Mouse (Mus musculus): Measurements from ENCODE around the gene Card11.

Gene Card11

DNA sequence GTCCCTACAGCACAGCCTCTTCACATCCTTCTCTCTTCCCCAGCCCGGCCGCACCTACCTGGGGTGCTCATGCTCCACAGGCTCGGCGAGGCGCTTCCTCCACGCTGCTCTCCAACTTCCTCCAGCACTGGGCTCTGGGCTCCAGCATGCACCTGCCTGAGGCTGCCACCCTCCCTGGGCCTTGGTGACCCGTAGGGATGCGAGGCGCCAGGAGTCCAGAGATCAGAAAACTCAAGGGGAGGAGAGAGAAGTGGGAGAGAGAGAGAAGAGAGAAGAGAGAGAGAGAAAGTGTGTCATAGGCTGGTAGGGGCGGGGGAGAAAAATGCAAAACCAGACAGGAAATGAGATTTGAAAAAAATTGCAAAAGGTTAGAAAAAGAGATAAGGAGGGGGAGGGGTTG lies at the start of gene Card11:
TSS of gene Card11 (minus strand) at position 234 of the 400 bp plus-strand sequence.
- peak; percentile 81 for DNase-seq

DNA sequence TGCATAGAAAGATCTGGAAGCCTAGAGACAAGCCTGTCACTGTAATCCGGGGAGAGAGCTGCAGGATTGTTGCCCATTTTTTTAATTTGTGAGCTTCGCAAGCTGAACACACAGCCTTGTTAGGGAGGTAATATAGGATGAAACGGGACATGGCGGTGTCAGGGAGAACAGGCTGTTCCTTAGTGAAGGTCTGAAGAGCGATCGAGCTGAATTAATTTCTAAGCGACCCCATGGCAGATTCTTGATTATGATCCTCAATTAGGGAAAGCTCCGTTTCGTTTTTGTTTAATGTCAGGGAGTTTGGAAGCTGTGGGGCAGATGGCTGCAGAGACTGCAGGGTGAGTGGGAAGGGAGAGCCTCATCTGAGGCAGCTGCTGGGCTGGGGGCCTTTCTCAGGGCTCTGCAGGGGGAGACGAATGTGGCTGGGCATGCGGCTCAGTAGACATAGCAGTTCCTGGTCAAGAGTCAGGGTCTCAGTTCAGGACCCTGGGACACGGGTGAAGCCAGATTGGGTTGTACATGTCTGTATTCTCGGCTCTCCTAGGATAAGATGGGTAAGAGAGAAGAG lies 47.4 kb upstream of the Card11 start:
- DNase-seq: no peak

DNA sequence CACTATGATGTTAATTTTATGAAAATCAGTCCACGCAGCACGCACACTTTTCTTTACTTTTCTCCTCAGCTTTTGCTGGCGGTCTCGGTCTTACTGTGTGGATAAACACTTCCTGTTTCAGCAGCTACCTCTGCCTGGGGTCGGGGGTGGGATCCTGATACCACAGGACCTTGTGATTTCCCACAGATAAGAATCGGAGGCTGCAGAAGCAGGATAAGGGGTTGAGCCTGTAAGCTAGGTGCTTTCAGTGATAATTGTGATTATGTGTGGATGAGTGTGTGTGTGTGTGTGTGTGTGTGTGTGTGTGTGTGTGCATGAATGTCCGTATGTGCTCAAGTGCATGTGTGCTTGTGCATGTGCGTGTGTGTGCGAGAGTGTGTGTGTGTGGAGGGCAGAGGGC lies 44.6 kb upstream of the Card11 start:
- peak; percentile 31 for DNase-seq

DNA sequence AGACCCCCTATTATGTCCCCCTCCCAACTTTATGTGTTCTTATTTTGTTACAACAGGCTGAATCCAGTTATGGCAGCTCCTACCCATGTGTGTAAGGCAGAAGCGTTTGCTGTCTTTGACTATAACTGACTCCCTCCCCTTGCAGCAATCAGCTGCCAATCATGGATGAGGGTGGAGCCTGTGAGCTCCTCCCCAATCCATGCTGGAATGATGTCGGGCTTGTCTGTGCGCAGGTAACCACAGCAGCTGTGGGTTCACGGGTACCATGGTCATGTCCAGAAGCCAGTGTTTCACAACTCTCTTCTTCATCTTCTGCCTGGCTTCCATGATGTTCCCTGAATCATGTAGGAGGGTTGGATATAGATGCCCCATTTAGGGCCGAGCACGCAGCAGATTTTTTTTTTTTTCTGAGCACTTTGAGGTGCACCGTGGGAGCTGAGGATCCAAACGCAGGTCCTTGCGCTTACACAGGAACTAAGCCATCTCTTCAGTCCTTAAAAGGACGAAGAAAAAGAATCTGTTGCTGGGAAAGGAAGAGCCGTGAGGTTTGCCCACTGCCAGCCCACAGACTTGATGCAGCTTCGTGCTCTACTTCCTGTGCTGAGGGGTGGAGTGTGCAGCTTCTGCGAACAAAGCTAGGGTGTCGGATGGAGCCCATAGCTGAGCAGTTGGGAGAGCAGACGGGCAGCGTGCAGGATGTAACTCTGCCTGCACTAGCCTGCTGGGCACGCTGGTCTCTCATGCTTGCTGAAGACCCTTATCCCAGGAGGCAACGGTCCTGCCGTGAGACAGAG lies 43.5 kb upstream of the Card11 start:
- peak; percentile 78 for DNase-seq

DNA sequence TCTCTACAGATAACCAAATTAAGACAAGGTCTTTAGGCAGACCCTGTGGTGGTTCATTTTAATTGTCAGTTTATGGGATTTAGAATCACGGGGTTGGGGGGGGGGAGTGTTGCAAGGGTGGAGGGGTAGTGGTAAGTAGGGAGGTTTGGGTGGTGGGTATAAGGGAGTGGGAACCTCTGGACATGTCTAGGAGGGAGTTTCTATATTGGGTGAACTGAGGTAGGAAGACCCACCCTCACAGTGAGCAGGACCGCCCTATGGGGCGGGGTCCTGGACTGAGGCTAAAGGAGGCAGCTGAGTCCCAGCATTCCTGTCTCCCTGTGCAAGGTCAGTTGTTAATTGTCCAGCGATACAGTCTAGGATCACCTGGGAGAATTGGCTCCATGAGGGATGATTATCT lies 42.0 kb upstream of the Card11 start:
- no peak for DNase-seq

DNA sequence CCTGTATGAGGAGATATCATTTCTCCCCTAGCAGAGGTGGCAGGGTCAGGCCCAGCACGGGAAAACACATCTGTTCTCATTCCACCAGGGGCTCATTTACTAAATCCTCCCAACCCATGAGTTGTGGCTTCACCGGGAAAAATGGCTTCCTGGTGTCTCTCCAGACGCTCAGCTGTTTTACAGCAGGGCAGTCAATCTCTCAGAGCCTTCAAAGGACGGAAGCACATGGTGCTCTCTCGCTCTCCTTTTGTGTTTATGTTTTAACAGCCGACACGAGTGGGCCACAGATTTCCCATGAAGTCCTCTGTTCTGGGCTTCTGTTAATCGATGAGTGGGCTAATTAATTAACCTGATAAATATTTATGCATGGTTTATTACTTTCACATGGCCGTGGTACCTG lies 40.5 kb upstream of the Card11 start:
- no peak for DNase-seq

DNA sequence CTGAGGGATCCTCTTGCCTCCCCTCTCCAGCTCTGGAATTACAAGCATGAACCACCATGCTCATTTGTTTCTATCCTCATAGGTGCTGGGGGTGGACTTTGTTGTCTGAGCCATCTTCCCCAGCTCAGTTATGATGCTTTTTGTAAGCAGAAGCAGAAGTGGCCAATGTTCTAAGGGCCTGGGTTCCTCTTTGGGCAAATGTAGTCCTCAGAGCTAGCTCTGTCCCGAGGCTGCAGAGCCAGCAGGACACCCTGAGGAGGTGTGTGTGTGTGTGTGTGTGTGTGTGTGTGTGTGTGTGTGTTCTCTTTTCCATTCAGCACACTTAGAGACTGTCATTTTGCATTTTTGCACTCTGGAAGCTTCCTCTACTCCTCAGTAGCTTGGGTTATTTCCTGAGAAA lies 38.0 kb upstream of the Card11 start:
- DNase-seq: no peak

DNA sequence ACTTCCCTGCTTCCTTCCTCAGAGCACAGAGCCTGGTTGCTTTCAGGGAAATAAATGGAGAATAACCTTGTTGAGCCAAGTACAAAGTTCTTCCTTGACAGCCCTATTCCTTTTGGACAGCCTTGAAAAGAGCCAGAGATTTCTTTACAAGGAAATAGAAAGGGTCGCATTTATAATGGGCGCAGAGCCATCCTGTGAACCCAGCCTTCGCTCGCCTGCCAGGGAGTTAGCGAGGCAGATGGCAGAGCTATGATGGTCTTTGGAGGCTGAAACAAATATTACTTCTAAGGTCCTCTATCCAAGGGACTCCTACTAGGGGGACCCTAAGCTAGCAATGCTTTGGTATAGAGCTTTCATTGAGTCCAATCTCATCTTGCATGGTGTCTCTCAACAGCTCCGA lies 35.0 kb upstream of the Card11 start:
- no peak for DNase-seq

DNA sequence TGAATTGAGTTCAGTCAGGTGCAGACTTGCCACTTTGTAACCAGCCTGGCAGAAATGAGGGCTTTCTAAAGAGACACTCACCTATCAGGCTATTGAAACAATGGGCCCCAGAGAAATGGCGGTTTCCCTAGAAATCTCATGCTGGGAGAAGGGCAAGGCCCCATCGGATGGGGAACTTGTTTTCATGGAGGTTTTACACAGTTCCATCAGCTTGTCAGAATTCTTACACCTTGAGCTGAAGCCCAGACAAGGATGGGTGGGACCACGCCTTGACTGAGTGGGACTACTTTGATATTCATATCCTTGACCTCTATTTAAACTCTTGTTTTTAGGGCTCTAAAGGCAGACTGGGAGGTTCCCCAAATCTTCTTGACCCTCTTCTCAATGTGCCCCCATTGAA lies 33.9 kb upstream of the Card11 start:
- no peak for DNase-seq

DNA sequence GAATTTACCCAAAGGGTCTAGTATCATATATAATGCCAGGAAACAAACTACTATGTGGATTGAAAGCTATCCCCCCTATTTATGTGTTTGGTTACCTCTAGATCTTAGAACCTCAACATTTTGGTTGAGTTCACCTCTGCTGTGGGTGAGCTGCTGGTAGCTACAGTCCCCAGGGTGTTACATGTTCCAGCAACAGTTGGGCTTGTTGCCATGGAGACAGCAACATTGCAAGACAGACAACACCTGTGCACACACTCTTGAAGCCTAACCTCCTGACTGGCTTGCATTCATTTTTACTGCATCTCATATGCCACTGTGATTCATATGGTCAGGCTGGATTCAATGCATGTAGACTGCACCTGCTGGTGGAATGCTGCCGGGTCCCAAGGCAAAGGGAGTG lies 32.6 kb upstream of the Card11 start:
- no peak for DNase-seq

DNA sequence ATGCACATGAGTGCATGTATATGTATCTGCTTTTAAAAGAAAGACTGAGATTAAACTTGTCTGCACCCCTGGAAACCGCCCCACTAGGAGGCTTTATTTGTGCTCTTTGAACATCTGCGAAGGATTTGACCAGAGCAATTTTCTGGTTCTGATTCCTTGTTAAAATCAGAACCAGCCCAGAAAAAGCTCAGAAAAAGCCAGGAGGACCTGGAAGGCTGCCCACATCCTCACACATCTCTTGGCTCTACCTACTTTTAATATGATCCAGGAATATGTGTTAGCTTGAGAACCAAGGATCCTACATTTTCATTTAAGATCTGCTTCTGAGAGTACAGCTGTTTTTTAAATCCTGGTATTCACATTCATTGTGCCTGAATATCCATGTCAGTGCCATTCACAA lies 29.0 kb upstream of the Card11 start:
- DNase-seq: no peak

DNA sequence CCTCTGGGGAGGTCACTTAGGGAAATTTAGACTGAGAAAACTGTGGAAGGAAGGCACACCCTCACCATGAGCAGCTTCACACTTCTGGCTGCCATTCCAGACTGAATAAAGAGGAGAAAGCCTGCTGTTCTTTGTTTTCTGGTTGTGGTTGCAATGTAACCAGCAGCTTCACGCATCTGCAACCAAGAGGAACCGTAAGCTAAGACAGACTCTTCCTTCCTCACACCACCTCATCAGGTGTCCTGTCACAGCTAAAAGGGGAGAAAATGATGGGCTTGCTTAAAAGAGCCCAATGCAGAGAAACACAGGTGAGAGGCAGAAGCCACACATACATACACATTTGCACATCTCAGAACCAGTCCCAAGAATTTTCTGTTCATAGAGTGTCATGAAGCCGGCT lies 25.3 kb upstream of the Card11 start:
- no peak for DNase-seq

DNA sequence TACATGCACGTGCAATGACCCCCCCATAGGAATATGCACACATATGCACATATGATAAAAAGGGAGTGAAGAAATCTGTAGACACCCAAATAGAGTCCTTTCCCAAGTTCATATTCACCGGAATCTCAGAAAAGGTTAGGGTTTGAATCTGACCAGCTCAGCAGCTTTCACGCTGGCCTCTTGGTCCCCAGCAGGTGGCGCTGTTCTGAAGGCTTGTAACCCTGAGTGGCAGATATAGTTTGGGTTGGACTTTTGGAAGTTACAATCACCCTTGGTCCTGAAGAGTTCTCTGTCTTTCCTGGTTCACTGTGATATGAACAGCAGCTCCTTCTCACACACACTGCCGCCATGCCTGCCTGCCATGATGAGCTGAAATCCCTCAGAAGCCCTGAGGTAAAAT lies 24.1 kb upstream of the Card11 start:
- DNase-seq: peak; percentile 79

DNA sequence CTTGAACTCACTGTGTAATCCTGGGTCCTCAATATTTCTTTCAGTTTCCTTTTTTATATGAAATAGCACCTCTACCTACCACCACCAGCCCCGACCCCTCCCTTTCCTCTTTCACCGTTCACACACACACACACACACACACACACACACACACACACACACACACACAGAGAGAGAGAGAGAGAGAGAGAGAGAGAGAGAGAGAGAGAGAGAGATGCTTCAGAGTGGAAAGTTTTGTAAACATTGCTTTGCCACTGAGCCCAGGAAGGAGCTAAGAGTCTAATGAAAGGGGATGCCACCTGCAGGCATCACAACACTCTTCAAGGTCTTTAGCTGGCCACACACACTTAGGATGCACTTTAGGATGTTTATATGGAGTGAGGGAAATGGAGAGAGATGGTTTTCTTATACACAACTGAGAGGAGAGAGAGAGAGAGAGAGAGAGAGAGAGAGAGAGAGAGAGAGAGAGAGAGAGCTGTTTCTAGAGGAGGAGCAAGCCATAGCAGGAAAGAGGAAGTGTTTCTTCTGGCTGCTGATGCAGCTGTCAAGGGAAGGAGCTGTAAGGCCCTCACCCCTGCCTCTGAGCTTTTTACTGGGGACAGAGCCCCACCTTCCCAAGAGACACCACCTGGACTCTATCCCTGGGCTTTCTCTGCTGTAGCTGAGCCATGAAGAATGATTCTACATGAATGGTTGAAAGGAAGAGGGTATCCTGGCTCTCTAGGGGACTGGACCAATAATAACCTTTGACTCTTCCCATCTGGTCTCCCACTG lies 17.7 kb upstream of the Card11 start:
- peak; percentile 55 for DNase-seq

DNA sequence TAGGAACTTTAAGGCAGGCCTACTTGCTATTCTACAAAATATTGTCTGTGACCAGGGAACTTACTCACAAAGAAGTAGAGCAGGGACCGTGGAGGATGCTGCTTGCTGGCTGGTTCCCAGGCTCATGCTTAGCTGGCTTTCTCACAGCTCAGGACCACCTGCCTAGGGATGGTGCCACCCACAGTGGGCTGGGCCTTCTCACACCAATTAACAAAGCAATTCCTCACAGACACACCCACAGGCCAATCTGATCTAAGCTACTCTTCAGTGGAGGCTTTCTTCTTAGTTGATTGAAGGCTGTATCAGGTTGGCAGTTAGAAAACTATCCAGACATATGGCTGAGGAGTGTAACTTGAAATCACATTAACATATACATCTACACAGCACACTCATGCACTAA lies 15.7 kb upstream of the Card11 start:
- no peak for DNase-seq

DNA sequence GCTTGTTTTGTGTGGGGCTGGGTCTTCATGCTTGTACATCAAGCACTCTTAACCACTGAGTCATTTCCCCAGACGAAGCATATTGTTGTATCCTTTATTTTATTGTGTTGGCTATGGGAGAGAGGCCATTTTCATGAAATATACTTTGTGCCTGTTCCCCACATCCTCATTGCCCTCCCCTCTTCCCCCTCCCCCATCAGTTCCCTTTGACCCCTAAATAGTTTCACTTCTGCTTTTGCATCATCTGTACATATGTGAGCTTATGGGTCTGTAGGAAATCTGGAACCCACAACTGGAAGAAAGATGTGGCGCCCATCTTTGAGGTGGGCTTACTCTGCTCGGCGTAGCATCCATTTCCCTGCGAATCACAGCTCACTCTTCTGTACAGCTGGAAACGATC lies 13.8 kb upstream of the Card11 start:
- no peak for DNase-seq

DNA sequence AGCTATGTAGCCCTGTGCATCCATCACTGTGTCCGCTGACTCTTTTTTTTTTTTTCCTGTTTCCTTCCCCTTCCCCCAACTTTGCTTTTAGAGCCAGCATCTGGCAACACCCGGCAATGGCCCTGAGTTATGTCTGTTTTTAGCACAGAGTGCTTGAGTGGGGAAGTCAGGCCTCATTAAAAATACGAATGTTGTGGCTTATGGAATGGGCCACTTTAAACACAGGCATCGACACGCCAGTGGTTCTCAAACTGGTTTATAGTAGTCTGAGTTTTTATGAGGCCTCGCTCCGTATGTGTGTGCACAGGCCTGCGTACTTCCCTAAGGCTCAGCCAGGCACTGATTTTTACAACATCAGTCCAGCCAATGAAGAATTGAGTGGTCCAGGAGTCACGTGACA lies 13.1 kb upstream of the Card11 start:
- no peak for DNase-seq

DNA sequence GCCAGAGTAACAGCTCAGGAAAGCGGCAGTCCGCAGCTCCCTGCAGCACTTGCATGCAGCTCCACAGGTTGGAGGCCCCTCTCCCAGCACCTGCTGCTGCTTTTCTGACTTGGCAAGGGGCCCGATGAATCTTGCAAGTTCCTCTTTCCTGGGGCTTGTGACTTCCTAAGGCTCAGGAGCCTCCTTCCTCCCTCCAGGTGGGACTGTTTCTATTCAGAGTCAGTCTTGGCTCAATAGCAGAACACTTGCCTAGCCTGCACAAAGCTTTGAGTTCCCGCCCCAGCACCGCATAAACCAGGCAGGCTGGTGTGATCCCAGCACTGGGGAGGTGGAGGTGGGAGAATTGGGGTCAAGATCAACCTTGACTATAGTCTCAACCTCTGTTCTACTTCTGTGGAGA lies 5.1 kb upstream of the Card11 start:
- no peak for DNase-seq

DNA sequence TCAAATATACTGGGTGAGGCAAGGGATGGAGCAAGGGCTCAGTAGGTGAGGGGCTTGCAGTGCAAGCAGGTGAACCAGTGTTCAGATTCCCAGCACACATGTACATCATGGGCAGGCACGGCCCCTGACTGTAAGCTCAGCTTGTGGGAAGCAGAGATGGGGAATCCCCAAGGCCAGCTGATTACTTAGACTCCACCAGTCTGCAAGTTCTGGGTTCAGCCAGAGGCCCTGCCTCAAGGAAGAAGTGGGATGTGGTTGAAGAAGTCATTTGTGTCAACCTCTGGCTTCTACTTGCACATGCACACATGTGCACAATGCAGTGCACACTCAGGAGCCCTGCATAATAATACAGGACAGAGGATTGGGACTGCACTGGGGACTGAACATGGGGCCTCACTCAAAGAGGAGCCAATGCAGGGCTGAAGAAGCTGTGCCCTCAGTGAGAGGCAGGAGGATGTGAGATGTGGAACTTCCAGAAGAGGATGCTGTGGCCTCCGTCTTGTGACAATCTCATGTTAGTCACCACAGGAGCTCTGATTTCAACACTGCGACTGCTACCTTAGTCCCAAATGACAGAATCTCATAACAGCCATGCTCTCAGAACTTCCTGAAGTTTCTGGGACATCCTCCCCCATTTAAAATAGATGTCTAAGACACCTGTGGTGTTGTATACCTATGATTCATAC lies 3.8 kb upstream of the Card11 start:
- no peak for DNase-seq

DNA sequence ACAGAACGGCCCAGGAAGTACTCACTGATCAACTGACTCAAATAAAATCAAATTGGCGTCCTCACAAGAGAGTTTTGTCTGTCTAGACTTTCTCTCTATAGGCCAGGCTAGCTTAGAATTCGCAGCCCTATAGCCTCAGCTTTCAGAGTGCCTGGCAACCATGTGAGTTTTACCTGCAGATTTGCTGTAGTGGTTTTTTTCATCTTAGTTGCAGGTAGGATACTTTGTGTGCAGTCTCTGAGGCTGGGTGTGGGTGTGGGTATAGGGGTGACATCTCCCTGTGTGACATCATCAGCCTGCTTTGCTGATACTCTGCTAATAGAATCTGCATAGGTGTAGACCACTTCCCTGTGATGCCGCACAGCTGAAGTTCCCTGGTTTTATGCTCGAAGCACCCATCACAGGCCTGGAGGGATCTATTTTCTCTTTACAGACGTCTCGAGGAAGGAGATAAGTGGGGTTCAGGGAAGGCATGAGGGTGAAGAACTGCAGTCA lies 1.2 kb downstream of the Card11 start:
- DNase-seq: no peak

DNA sequence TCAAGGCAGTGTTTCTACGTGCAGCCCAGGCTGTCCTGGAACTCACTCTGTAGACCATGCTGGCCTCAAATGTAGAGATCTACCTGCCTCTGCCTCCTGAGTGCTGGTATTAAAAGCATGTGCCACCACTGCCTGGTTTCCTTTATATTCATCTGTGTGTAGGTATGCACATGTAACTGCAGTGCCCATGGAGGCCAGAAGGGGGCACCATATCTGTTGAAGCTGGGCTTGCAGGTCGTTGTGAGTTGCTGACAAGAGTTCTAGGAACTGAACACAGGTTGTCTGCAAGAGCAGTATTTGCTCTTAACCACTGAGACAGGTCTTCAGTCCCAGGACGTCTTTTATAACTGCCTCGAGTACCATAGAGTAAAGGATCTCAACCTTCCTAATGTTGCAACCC lies 2.6 kb downstream of the Card11 start:
- peak; percentile 69 for DNase-seq

DNA sequence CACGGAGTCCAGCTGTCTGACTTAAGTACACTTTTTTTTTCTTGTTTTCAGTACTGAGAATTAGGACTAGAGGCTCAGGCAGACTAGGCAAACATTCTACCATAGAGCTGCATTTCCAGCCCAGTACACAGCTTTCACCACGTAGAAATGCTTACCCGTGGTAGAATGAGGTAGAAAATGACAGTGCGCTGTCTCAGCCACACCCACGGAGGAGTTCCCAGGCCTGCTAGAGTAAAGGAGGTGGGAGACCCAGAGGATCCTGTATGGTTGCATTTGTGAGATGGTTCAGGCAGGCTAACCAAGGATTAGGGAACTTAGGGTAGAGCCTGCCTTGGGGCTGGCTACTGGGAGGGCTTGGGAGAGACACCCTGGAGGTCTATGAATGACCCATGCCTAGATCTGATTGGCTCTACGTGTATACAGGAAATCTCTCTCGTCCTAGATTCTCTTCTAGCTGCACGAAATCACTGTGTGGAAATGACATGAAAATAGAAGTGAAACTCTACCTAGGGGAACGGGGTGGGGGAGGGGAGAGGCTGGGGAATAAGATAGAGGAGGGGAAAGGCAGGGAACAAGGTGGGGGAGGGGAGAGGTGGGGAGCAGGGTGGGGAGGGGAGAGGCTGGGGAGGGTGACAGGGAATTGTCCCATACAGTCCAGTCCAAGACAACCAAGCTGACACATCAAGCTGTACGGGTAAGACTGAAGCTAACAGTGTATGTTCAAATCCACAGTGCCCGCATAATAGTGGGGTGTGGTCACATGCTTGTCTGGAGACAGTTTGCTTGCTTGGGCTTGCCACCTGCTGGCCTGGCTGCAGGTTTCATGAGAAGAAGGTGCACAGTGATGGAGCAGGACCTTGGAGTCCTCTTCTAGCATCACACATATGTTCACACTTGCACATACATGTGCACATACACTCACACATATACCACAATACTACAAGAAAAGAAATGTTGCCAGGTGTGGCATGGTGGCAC lies 8.0 kb downstream of the Card11 start:
- DNase-seq: no peak
